Mouse (Mus musculus) cerebellum, postnatal 4 days (tissue): Measurements from ENCODE around the gene Dnajc4.
A peak's percentile ranks its signal among the peaks of the same experiment; 100 is the strongest.

Source experiments
- DNase-seq, 2 experiments: peaks; one replicate each; pipeline ENCODE4 v3.0.0; 2022; ENCODE audit warnings: low spot score in 2 of 2, mixed read lengths in 1 of 2

Gene Dnajc4

DNA sequence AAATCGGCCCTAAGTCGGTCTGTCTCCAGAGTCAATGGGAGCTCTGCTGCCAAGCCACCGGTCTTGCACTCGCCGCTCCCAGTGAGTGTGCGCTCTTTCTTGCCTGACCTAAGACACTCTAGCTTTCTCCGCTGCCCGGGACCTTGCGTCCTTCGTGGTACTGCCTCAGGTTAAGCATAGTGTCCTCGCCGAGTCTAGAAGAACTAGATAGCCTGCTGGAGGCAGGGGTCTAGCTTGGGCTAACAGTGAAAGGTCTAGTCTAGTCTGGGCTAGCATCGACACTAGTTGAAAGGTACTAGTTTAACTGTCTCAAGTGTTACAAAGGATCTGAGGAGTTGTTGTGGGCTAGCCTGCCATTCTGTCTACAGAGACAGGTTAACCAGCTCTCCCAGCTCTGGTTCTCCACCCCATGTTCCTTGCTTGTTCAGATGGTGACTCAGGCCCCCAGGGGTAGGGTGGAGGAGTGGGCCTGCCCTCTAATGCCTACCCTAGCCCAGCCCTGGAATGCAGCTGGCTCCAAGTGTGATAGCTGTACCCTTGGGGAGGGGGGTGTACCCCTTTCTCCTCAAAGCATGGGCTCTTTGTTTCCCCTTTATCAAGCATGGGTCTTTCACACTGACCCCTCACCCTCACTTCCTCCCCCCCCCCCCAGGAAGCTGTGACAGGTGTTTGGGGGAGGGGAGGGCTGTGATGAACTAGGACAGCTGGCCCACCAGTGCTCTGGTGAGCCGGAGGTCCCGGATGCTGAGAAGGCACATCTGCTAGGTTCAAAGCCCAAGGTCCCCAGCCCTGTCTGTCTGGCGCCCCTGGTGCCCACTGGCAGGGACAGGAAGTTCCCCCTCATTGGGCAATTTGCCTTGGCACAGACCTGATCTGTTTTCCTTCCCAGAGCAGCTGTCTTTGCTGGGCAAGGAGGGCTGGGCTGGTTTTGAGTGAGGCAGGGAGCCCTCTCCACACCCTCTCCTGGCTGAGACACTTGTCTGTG, 16.5 kb downstream of the Dnajc4 start, which contains the start of gene Plcb3:
Gene Plcb3, minus strand, starts transcription at position 934 of the 985 bp plus-strand sequence.
- DNase-seq, result peak in 1 of 2 experiments; percentile 83

DNA sequence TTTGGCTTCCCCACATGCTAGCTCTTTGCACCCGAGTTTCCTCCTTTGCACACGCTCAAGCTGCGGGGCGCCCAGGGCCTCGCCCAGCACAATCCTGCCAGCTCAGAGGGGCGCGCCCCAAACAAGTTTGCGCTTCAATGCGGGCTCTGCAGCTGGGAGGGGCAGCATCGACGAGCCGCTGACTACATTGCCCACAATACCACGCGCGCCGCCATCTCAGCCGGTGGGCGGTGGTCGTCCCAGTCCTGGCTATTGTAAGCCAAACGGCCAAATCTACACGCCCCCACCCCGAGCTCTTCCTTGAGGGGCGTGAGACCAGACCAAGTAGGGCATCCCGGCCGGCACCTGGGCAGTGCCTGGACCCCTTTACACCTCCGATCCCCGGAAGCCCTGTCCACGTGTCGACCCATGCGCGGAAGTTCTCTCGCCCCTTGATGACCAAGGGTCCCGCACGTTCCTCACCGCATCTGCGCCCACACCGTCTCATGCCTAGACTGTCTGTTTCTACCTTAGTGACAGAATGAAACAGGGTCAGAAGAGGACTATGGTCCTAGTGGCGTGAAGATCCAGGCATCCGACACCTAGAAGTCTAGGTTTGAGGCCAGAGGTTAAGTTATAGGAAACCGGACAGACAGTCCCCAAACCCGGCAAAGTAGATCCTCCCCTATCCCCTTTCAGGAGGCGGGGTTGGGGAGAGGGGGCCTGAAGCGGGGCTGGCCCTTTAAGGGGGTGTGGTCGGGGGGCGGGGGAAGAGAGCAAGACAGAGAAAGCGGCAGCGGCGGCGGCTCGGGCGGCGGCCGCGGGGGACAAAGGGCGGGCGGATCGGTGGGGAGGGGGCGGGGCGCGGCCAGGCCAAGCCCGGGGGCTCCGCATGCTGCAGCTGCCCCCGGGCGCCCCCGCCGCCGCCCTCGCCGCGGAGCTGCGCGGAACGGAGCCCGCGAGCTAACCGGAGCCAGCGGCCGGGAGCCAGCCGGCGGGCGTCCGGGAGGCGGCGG, 17.9 kb downstream of the Dnajc4 start, which contains the start of gene Ppp1r14b:
Gene Ppp1r14b, plus strand, starts transcription at position 758 of the 995 bp plus-strand sequence.
- DNase-seq, result peak in 1 of 2 experiments; percentile 82

DNA sequence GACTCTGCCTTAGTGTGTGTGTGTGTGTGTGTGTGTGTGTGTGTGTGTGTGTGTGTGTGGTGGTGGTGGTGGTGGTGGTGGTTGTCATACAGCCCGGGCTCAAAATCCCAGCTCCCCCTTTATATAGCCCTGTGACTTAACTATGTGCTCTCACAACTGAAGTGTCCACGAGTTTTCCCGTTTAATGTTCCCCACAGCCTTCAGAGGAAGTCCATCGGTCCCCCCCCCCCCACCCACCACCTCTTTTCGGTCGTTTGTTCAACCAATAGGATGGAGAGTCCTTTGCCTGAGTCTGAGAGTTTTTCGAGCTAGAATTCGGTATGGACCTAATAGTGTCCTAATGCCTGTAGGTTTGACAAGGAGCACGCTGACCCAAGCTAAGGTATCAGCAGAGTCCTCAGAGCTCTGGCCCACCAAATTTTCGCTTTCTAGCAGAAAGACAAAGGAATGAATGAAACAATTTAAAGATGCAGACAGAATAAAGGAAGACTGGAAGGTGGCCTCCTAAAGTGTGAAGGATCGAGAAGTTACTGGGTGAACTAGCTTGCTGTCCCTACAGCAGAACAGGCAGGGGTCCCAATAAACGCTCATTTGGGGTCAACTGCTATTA, 18.7 kb downstream of the Dnajc4 start:
- no peak for DNase-seq

DNA sequence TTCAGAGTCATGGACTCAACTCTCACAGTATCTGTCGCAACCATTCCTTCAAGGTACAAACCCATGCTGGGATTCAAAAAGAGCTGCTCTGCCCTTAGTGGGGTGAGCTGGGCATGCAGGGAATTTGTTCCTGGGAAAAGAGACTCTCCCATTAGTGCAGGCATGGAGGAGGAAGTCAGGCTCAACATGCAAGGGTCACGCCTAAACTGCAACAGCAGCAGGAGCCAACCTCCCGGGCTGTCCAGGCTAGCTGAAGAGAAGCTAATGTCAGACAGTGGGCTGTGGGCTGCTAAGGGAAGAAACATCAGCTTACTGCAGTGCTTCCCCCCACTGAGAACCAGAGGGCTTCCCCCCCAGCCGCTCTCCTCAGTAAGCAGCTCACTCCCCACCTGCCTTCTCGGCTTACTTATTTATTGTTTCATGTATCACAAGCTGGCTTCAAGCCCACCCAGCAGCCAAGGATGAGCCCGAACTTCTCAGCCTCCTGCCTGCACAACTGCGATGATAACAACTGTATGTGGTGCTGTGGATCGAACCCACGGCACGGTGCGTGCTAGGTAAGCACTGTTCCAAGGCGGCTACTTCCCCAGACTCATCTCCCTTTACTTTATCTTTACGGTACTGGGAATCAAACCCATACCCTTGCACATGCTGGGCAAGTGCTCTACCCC, 20.0 kb downstream of the Dnajc4 start:
- no peak for DNase-seq

DNA sequence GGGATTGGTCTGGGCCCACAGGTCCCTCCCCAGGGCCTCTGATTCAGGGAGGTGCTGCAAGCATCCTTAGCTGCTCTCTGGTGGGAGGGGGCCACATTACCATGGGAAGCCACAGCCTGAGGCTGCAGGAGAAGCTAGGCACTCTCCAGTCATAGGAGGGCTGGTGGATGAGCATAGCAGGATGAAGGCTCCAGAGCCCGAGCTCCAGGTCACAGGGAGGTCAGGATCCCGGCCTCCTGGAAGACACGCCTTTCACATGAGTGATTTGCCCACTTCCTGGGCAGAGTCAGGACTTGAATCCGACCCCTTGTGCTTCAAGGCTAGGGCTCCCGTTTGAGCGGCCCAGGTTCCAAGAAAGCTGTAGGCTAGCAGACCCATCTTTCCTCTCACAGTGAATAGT, 20.7 kb downstream of the Dnajc4 start:
- no peak for DNase-seq

DNA sequence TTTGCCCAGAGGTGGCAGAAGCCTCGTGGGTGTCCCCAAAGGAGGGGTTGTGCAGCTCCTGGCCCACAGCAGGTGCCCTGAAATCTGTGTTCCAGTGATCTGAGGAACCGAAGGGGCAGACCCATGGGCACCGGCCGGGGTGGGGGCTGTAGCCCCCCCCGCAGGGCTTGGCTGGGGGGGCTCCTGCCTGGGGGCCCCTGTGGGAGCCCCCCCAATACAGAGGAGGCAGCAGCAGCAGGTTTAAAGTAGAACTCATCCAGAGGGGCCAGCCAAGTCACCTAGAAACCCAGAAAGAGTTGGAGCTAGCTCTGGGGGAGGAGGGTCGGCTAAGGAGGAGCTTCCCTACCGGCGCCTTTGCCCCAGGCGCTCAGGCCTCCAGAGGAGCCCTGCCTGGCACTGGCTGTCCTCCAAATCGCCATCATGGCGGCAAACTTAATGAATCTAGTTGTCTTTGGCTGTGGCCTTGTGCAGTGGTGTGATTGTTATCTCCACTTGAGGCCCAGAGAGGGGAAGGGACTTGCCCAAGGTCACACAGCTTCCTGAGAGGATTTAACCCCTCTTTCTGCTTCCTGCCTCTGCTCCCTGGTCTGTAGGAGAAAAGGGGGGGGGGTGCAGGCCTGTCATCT, 21.8 kb downstream of the Dnajc4 start:
- no peak for DNase-seq

DNA sequence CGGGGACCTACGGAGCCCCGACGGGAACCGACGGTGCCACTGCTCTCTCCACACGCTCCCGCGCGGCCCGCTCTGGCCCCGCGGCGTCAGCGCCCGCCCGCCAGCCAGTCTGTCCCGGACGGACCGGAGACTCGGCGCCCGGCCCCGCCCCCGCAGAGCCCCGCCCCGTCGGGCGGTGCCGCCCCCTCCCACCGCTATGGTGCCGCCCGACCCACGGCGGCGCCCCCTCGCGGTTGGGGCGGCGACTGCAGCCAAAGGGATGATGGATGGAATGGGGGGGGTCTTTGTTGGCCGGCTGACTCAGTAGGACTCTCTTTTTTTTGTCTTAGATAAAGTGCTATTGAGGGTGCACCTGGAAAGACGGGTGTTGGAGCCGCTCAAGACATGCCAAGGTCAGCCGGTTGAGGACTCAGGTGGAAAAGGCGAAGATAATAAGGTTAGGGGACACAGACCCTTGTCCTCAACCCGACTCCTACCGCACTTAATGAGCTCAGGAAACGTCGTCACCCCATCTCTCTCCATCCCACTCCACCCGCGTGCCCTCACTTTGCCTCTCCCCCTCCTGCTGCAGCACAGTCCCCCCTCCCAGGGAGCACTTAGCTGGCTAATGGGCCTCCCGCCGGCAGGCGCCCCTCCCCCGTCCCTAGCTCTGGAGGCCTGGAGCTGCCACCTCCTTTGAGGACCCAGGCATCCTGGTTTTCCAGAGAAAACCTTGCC, 22.5 kb downstream of the Dnajc4 start:
- peak in 1 of 2 experiments; percentile 63 for DNase-seq

DNA sequence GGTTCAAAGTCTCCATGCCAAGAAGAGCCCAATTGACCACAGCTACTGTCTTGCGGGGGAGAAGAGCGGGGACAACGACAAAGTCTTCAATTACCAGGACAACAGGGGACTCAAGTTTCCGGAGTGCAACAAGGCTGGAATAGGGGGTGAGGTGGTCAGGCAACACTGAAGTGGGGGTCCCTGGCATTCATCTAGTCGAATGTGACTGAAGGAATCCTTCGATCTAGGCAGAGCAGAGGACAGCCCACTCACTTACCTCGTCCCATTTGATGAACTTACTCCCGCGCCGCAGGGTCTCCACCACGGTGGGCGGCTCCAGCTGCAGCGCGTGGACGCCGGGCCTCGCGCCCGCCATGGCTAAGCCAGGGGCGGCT, 23.1 kb downstream of the Dnajc4 start:
- DNase-seq, result no peak

DNA sequence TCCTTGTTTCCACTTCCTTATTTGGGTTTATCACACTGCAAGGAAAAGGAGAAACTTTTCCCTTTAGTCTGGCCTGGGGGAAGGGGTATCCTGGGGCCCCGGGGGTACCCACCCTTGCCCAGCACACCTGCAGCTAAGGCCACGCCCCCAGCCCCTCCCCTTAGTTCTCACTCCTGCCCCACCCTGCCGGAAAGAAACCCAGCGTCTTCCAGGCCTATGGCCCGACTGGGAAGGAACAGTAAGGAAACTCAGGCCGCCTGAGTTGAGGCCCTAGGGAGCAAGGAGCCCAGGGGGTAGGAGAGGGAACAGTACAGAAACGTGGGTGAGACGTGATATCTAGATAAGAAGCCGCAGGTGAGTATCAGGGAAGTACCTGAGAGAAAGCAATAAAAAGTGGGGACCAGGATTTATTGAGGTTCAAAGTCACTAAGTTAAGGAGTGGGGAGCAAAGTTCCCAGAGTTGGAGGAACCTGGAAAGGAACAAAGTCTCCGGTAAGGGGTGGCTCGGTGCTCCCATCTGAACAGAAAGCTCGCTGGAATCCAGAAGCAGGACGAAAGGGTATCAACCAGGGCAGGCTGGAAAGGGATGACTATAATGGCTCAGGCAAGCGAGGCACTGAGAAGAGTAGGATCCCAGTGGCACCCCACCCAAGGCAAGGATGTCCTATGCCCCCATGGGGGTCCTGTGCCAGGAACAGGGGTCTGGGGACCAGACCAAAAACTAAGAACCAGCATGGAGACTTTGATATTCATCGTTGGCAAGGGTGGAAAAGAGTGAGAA, 23.7 kb downstream of the Dnajc4 start:
- DNase-seq, result no peak

DNA sequence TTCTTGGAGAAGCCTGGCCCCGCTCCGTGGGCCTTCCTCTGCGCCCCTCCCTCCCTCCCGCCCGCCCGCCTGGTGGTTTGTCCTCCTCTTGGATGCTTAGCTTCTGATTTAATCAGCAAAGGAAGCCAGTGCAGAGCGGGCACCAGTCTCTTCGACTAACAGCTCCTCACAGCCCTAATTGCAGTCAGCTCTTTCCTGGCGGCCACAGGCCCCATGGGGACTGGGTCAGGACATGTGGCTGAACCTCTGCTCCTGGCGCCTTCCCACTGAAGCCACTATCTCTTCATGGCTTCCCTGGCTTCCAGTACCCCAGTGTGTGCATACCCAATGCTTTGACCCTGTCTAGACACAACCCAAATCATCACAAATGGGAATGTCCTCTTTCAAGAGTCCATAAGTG, 35.9 kb downstream of the Dnajc4 start:
- no peak for DNase-seq

DNA sequence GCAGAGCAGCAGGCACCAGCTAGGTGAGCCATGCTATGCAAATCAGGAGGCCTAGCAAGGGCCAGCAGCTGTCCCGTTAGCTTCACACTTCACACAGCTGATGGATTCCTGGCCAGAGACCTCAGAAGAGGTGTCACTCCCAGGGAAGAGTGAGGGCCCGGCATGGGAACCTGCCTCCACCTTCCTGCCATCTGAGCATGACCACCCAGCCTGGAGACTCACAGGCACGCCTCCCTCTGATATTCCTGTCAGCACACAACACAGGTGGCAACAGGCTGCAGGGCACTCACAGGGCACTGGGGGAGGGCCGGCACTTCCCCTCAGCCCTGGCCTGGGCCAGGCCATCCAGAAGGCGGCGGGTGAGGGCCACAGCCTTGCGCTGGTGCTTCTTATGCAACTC, 36.9 kb downstream of the Dnajc4 start:
- no peak for DNase-seq

DNA sequence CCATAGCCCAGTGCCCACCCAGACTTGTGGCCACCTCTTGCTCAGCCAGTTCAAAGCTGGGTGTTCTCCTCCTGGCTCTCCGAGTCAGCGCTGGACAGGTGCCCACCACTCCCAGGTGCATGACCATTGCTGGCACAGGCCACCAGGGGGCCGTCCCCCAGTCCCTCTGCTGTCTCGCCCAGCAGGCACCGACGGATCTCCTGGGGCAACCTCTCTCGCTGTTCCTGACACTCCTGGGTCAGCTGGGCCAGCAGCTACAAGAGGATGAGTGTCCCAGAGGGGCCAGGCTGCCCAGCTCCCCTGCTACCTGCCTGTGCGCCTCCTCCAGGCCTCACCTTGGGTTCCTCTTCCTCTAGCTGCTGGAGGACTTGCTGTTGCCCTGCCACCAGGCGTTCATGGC, 38.3 kb downstream of the Dnajc4 start:
- DNase-seq, result no peak

DNA sequence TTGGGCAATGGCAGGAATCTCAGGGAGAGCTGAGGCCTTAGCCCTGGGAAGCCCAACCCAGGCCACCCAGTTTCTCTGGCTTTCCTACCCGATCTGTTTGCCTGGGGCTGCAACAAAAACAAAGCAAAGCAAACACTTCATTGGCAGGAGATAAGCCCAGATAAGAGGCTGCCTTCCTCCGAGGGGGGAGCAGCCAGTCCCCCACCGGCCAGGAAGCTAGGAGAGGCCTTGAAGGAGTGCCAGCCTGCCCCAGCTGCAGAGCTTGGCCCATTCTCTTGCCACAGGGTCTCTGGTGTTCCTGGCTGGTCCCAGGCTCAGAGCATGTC, 39.7 kb downstream of the Dnajc4 start:
- DNase-seq, result no peak

DNA sequence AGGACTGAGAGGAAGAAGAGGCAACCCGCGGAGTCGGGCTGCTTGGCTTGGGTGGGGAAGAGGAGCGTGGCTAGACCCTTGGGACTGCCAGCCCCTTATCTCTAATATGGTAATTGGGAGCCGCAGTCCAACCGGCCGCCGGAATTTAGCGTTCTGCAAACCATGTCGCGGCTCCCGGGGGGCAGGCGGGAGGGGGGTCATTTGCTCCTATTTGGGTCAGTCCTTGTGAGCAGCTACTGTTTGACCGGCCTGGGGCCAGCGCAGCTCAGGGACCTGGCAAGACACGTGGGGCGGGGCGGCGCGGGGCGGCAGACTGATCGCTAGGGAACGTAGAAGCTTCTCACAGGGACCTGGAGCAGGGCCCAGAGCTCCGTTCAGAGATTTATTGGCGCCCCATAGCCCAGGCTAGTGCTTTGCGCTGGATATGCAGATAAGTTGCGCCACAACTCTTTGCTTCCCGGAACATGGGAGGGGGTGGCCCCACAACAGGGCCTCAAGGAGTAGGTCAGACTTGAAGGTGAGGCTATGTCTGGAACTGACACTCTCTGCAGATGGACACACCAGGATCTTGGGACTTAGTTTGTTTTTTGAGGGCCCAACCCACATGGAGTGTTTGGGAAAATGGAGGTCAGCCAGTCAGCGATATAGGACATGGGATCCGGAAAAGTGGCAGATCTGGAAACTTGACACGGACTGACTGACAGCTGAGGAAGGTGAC, 40.2 kb downstream of the Dnajc4 start:
- peak in 1 of 2 experiments; percentile 60 for DNase-seq

DNA sequence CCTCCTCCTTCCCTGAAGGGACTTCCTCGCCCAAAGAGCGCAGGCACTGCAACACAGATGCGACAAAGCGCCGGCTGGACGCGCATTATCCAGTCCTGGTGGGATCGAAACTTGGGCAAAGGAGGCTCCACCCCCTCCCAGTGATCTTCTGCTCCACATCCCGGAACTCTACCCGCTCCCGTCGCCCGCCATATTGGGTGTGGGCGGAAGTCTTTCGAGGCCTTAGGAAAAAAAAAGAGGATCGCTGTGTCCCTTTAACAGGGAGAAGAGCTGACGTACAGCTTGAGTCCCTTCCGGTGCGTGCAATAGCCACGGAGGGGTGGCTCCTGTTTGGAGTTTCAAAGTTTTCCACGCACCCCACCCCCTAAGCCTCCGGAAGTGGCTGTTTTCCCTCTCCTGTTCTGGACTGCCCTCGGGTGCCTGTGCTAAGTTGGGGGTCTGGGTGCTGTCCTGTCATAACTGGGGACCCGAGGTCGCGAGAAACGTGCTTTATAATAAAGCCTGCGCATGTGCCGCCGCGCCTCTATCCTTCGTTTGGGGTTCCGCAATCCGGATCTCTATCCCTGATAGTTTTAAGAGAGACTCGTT, 40.9 kb downstream of the Dnajc4 start:
- peak; percentile 68 to 84 for DNase-seq

DNA sequence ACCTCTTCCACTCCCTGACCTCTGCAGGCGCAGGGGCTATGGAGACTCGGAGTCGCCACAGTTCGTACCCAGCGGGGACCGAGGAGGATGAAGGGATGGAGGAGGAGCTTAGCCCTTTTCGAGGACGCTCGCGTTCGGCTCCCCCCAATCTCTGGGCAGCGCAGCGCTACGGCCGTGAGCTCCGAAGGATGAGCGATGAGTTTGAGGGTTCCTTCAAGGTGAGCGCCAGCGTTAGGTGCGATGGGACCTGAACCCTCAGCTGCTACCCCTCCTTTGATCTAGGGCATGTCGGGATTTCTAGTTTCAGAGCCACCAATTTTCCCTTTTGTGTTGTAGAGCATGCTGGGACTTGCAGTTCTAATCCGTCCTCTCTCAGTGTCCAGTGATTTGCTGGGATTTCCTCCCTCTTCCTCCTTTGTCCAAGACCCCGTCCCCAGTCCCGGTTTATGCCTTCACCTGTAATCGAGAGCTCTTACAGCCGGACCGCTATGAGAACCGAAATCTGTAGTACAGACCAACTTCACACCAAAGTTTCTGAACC, 41.7 kb downstream of the Dnajc4 start:
- peak in 1 of 2 experiments; percentile 49 for DNase-seq

DNA sequence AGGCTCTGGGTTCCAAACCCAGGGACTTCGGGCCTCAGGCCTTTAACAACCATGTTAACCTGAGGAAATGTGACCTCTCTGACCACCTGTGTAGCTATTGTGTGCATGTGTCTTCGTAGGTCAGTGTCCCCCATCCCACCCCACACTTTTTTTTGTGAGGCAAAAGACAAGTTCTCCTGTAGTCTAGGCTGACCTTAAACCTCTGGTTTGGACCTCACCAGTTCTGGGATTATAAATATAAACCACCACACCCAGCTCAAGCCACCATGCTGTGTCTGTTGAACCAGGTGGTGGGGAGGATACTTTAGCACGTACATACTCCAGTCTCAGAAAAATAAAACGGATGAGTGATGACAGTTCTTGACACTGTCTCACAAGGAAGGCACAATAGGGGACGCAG, 42.4 kb downstream of the Dnajc4 start:
- DNase-seq, result no peak

DNA sequence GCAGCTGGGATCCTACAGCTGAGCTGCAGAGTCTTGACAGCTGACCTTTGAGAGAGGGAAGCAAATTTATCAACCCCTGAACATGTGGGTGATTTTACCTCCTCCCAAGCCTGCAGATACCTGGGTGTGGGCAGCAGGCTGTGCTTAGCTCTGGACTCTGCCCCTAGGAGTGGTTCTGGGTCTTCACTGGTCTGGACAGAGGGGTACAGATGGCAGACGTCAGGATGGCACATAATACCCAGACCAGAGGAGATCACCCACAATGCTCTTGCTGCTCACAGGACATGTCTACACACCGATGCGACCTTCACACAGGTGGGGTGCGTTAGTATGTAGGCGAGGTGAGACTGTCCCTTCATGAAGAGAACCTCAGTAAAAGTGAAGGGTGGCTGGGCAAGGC, 42.8 kb downstream of the Dnajc4 start:
- no peak for DNase-seq
